Mouse (Mus musculus): ENCODE measurements around the gene Arhgef38.

DNA sequence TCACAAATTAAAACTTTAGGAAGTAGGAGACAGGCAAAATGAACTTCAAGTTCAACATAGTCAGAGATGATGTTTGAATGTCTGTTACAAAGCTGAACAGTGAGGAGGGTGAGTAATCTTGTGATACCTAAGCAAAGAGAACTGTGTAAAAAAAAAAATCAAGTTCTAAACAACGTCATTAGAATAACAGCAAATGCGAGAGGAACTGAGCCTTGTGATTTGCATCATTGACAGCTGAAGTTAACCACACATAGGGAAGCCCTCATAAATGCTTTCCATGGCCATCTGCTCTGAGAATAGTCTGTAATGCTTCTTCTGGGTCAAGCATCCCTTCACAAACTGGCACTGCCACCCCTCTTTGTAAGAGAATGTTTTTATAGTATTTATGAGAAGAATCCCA is 31.0 kb downstream of the Arhgef38 start:
- TF ChIP-seq CTCF (IDR thresholded peaks at IDR 0.05; ENCODE audit: low read depth, low read length) (no peak), GATA1 (IDR thresholded peaks at IDR 0.05; ENCODE audit: borderline replicate concordance, low read length) (no peak), POLR2AphosphoS5 (IDR thresholded peaks at IDR 0.05; ENCODE audit: insufficient replicate concordance, low read depth, low read length) (no peak), TAL1 (conservative IDR thresholded peaks at IDR 0.05; ENCODE audit: low read depth, low read length) (no peak), GATA2 (IDR thresholded peaks at IDR 0.05; ENCODE audit: borderline replicate concordance, low read depth, low read length) (no peak)

All from G1E (cell line).